Mouse (Mus musculus) liver, postnatal 0 days (tissue): ENCODE results near the gene Rdh1.

ENCODE experiments used
- CTCF ChIP-seq: sonication (generic); IDR thresholded peaks from 2 replicates; pipeline ENCODE4 v1.5.1; 2016; ENCODE audit warnings: antibody characterized with exemption, low read depth
- EP300 ChIP-seq: IDR thresholded peaks from 2 replicates; pipeline ENCODE4 v1.6.1; 2016; ENCODE audit warnings: antibody characterized with exemption, low read depth, mild to moderate bottlenecking

GRCm38 (mm10) chr10:127745886-127746285 is 13.6 kb upstream of the Rdh1 start:
- TF ChIP-seq EP300 (no peak), CTCF (no peak)
